Mouse (Mus musculus) myocyte (in vitro differentiated cells): ENCODE results near the gene Setd1b.

ENCODE experiments used
- E2F4 ChIP-seq: IDR thresholded peaks from one replicate; pipeline ENCODE4 v1.6.1; 2011; ENCODE audit warnings: mild to moderate bottlenecking, control low read depth, moderate library complexity; ENCODE audit not compliant: insufficient read depth
- MYOG ChIP-seq, 3 experiments: IDR thresholded peaks; one replicate each; pipeline ENCODE4 v1.6.1; 2011; ENCODE audit warnings: control low read depth in 2 of 3, low read depth in 2 of 3, mild to moderate bottlenecking in 2 of 3; ENCODE audit not compliant: insufficient read length in 2 of 3, control insufficient read depth in 1 of 3, insufficient read depth in 1 of 3
- POLR2A ChIP-seq: IDR thresholded peaks from one replicate; pipeline ENCODE4 v1.6.1; 2011; ENCODE audit warnings: low read depth, mild to moderate bottlenecking, control low read depth, moderate library complexity; ENCODE audit not compliant: insufficient read length
- POLR2AphosphoS2 ChIP-seq: IDR thresholded peaks from one replicate; pipeline ENCODE4 v1.6.1; 2011; ENCODE audit warnings: low read depth, control low read depth; ENCODE audit not compliant: insufficient read length
- TCF12 ChIP-seq: IDR thresholded peaks from one replicate; pipeline ENCODE4 v1.6.1; 2011; ENCODE audit warnings: mild to moderate bottlenecking, control low read depth; ENCODE audit not compliant: poor library complexity, insufficient read depth, severe bottlenecking
- USF1 ChIP-seq: IDR thresholded peaks from one replicate; pipeline ENCODE4 v1.6.1; 2011; ENCODE audit warnings: low read depth, mild to moderate bottlenecking, control low read depth, moderate library complexity

DNA sequence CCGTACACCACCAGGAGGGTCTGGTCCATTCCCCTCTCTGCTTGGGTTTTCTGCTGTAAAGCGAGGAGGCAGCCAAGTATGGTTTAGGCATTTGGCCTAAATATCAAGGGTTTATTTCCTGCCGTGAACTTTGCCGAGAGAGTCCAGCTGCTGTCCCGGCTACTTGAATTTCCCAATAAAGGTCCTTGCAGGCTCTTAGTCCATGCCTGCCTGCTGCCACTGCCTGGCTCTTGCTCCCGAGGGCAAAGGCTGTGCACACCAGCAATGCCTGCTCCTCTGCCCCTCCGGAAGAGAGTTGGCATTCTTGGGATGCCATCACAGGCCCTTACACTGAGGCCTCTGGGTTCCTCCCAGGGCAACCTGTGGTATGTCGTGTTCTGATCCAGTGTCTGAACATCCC is 38.4 kb upstream of the Setd1b start:
- no peak for TF ChIP-seq POLR2A
- TF ChIP-seq E2F4, result no peak
- TF ChIP-seq TCF12, result no peak
- TF ChIP-seq POLR2AphosphoS2, result no peak
- no peak for TF ChIP-seq USF1
- TF ChIP-seq MYOG (IDR thresholded peaks at IDR 0.05; ENCODE audit: control insufficient read depth in 1 of 3, insufficient read depth in 1 of 3, insufficient read length in 2 of 3, low read depth in 2 of 3), result no peak
